Mouse (Mus musculus): Measurements from ENCODE around the gene Aen. TPM values are rescaled to one million over a fixed set of nuclear protein-coding genes. Genes with fewer than 3 reads are reported as not detected.

The Aen gene
- polyA plus RNA-seq (2015; fragmentation: Nextera tagmentation; extraction: Ambion mirVana): 35.6 and 40.6 TPM in 2 replicates

DNA sequence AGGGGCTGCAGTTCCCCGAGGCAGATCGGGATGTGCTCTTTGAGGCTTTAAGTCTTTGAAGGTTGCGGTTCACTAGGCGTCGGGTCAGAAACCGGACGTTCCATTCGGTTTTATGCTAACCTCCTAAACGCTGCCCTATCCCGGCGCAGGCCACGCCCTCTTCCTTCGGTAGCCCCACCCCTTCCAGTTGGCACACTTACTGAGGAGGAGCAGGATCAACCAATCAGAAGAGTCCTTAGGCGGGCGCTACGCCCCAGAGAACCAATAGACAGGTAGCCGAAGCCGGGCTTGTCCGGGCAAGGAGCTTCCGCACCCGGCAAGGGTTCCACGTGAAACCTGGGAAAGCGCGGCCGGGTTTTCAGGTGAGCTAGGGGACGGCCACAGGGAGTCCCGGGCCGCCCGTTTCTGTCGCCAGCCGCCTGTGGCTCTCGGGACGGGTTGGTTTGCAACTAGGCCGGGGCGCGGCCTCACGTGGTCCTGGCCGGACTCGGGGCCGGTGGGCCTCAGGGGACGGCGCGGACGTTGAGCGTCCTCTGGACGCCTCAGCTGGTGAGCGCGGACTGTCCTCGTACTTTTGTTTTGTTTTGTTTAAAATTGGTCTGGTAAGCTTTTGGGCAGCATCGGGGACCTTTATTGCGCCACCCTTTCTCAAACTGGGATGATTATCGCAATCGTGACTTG is at the start of gene Aen:
Gene Aen (plus strand): TSS at position 202 of the 681 bp plus-strand sequence.
- H3K4me2 ChIP-seq (replicated peaks): peak within 1 kb of the TSS; percentile 73
- peak within 1 kb of the TSS; percentile 78 for H3K4me3 ChIP-seq (replicated peaks)
- H3K36me3 ChIP-seq: peaks cover 2% of the 10 kb centered on the region; the same call in 1 of the 2 replicates
- WGBS: under 1% methylated on average over 53 of the region's 53 CpGs
- H3K9ac ChIP-seq: peak within 1 kb of the TSS; percentile 71
- H3K4me1 ChIP-seq (replicated peaks): peaks cover 8% of the 10 kb centered on the region
- H3K27ac ChIP-seq: no peak within 1 kb of the TSS
- H3K27me3 ChIP-seq (replicated peaks): no peaks in the 10 kb centered on the region; the same call in 1 of the 2 replicates
- peak; percentile 99 for ATAC-seq
- no peaks in the 10 kb centered on the region for H3K9me3 ChIP-seq

DNA sequence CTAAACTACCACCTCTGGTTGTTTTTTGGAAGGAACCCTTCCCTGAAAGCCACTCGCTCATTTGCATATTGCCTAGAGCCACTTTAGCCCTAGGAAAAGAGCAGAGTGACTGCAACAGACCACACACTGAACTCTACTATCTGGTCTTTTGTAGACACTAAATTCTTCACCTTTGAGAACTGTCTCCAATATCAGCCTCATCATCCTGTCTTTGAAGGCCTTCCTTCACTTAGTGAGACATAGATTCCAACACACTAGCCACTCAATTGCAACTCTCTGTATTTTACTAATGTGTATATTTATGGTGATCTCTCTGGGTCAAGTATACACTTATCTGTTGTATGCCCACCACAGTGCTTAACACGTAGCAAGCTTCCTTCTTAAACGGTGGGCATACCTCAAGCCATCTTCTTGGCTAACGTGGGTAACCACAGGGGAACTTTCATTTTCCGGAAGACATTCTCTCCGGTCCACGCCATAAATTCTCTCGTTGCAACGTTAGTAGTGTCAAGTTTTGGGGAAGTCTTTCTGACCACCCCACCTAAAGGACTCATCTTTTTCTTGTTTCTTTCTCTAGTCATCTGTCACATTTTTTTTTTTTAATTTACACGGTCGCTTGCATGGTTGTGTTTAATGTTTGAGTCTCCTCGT is 49.5 kb upstream of the Aen start:
- Histone ChIP-seq H3K9ac (peak overlapping the region; percentile 82), H3K27me3 (replicated peaks) (no peaks in the 10 kb centered on the region), H3K4me3 (replicated peaks) (peak overlapping the region; percentile 86), H3K9me3 (no peaks in the 10 kb centered on the region), H3K4me1 (replicated peaks) (0 out of 2 replicates have a peak, but pooled peaks cover 5% of the 10 kb centered on the region), H3K36me3 (peaks cover 17% of the 10 kb centered on the region), H3K4me2 (replicated peaks) (peak overlapping the region; percentile 58), H3K27ac (no peak overlapping the region)
- WGBS: 38% methylated on average over 12 of the region's 12 CpGs
- no peak for ATAC-seq

DNA sequence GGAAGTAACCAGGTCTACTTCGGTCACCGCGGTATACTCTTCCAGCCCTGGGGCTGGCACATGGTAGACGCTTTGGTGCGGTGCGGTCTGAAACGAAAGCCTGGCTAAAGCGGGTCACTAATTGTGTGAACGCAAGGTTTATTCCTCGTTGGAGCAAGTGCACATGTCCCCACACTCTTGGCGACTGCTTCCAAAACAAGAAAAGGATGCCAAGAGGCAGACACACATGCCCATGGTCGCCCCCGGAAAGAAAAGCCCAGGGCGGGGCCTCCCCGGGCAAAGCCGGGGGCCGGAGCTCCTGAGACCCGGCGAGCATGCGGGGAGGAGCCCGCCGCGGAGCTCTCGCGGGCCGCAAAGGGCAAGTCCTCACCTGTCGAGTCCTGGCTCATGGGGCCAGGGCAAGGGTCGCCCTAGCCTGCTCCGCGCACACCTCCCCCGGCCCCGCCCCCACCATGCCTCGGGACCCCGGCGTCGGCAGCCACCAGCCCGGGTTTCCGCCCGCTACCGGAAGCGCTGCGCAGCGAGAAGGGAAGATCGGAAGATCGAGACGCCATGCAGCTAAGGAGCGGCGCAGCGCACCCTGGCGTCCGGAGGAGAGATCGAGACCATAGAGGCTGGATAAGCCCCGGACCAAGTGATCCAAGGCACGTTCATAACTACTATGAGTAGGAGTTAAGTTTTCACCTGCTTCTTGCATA is 48.8 kb upstream of the Aen start, which contains the start of gene Det1:
Gene Det1 (minus strand): TSS at position 527 of the 698 bp plus-strand sequence.
- peaks cover 17% of the 10 kb centered on the region for H3K36me3 ChIP-seq

DNA sequence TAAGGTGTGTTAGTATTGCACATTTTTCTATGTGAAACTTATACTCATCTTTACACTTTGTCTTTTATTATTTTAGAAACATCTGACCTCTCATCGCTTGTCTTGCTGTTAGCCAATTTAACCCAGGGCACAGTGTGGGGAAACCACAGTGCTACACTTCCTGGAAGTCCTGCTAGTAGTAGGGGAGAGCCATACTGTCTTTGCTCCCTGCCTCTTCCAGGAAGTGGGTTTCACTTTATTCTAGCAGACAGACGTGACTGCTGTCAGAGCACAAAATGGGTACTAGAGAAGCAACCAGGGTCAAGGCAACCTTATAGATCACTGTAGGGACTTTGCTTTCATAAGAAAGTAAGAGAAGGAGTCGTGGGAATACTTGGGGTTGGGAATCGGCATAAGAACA is 41.6 kb upstream of the Aen start:
- WGBS: 61% methylated on average over 4 of the region's 4 CpGs
- H3K36me3 ChIP-seq: no peaks in the 10 kb centered on the region
- H3K27ac ChIP-seq: no peak overlapping the region
- no peak for ATAC-seq
- H3K4me2 ChIP-seq (replicated peaks): no peak overlapping the region
- H3K27me3 ChIP-seq (replicated peaks): no peaks in the 10 kb centered on the region
- no peaks in the 10 kb centered on the region for H3K4me1 ChIP-seq (replicated peaks)
- H3K4me3 ChIP-seq (replicated peaks): no peak overlapping the region
- no peak overlapping the region for H3K9ac ChIP-seq
- no peaks in the 10 kb centered on the region for H3K9me3 ChIP-seq

More for the DNA sequence above, 48.8 kb upstream of the Aen start, which contains the start of gene Det1:
- ATAC-seq: peak; percentile 97
- H3K4me1 ChIP-seq (replicated peaks): 0 out of 2 replicates have a peak, but pooled peaks cover 5% of the 10 kb centered on the region
- H3K9ac ChIP-seq: peak within 1 kb of the TSS; percentile 82
- under 1% methylated on average over 54 of the region's 54 CpGs for WGBS
- peak within 1 kb of the TSS; percentile 86 for H3K4me3 ChIP-seq (replicated peaks)
- no peaks in the 10 kb centered on the region for H3K27me3 ChIP-seq (replicated peaks)
- no peaks in the 10 kb centered on the region for H3K9me3 ChIP-seq
- peak within 1 kb of the TSS; percentile 79 for H3K27ac ChIP-seq
- peak within 1 kb of the TSS; percentile 58 for H3K4me2 ChIP-seq (replicated peaks)

DNA sequence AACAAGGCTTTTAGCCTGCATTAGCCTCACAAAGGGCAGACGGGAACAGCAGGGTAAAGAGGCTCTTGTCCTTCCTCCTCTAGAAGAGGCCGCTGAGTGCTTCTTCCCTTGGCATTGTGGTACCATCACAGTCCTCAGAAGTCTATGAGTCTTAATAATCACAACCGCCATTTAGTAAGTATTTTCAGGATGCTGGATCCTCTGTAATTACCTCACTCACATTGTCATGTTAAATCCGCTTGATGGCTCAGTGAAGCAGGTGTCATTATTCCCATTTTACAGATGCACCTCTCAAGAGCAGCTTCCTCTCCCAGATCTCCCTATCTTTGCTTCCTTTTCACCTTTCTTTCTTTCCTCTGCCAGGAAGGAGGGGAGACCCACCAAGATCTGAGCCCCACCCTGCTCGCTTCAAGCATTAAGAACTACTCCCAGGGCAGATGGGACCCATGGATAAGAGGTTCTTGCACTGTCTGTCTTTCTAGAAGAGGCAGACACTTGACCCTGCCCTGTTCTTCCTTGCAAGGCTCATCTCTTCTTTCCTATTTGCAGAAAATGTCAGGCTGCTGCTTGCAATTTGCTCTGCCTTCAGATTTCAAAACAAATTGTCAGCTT is 40.5 kb upstream of the Aen start:
- no peak overlapping the region for H3K4me3 ChIP-seq (replicated peaks)
- 64% methylated on average over 5 of the region's 5 CpGs for WGBS
- no peak overlapping the region for H3K27ac ChIP-seq
- ATAC-seq: no peak
- H3K9ac ChIP-seq: no peak overlapping the region
- no peaks in the 10 kb centered on the region for H3K4me1 ChIP-seq (replicated peaks)
- no peaks in the 10 kb centered on the region for H3K9me3 ChIP-seq
- H3K4me2 ChIP-seq (replicated peaks): no peak overlapping the region
- no peaks in the 10 kb centered on the region for H3K36me3 ChIP-seq
- H3K27me3 ChIP-seq (replicated peaks): no peaks in the 10 kb centered on the region

DNA sequence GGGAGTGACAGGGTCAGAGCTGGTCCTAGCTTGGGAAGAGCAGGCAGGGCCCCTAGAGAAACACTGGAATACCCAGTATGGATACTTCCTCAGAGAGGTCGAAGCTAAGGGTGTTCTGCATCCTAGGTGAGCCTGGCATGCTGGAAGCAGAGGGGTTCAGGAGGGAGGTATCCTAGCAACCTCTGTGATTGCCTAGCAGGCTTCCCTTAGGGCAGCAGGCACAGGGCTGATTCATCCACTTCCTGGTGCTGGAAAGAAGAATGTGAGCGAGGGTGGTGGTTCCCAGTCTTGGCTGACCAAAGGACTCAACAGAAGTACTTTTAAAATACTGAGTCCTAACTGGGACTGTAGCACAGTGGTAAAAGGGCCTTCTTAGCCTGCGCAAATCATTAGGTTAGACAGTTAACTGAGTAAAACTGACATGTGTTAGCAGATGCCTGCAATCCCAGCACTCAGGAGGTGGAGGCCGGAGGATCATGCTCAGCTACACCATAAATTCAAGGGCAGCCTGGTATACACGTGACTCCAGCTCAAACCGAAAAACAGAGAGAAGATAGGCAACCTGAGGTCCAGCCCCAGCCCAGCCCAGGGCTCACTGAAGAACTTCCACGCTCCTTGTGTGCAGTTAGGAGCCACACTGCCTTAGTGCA is 31.7 kb upstream of the Aen start:
- Histone ChIP-seq H3K4me1 (replicated peaks) (peaks cover 11% of the 10 kb centered on the region; the same call in 1 of the 2 replicates), H3K27me3 (replicated peaks) (no peaks in the 10 kb centered on the region), H3K4me3 (replicated peaks) (no peak overlapping the region), H3K36me3 (no peaks in the 10 kb centered on the region), H3K9me3 (no peaks in the 10 kb centered on the region), H3K4me2 (replicated peaks) (no peak overlapping the region), H3K9ac (no peak overlapping the region), H3K27ac (peak overlapping the region; percentile 67)
- 47% methylated on average over 7 of the region's 7 CpGs for WGBS
- ATAC-seq: peak; percentile 70

DNA sequence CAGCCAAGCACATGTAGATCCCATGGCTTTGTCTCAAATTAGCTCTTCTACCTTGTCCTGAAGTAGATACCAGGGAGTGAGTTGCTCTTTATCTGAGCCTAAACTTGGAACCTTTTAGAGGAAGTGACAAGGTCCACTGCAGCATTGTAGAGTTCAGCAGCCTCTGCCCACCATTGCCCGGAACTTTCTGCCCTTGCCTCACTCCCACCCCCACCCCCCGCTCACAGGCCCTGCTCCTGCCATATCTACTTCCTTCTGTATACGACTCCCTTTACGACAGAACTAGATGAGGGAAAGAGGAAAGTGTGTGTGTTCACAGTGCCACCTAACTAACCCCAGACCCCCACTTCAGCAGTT is 31.2 kb upstream of the Aen start:
- no peak overlapping the region for H3K9ac ChIP-seq
- peak; percentile 61 for ATAC-seq
- 37% methylated on average over 4 of the region's 4 CpGs for WGBS
- H3K4me3 ChIP-seq (replicated peaks): no peak overlapping the region
- no peaks in the 10 kb centered on the region for H3K9me3 ChIP-seq
- no peaks in the 10 kb centered on the region for H3K36me3 ChIP-seq
- H3K27me3 ChIP-seq (replicated peaks): no peaks in the 10 kb centered on the region
- no peak overlapping the region for H3K4me2 ChIP-seq (replicated peaks)
- peaks cover 11% of the 10 kb centered on the region; the same call in 1 of the 2 replicates for H3K4me1 ChIP-seq (replicated peaks)
- H3K27ac ChIP-seq: peak overlapping the region; percentile 67

DNA sequence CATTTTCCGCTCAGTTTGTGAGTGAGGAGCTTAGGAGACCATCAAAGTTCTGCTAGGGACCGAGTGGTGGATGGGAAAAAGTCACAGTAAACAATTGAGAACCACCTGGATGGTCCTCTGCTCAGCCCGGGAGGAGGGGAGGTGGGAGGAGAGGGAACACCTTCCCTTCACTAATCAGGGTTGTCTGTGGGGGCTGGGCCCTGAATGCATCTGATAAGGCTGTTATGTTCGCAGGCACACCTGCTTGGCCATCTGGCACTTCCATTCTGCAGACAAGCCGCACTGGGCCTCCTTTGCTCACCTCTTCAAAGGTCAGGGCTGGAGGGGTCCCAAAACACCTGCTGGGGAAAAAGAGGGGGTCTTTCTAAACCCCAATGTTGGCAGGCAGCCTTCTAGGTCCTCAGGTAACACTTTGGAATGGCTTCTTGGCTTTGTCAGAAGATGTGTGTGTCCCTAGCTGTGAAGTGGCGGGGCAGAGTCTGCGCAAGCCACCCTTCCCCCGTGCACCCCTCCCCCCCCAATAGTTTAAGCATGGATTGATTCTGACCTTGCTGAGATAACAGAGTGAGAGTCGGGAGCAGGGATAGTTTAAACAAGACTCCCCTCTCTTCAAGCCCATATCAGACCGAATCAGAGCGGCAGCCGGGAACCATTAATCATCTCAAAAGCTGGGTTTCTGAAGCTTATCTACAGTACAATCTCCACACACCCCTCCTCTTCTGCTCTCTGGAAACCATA is 30.3 kb upstream of the Aen start:
- Histone ChIP-seq H3K4me1 (replicated peaks) (peaks cover 11% of the 10 kb centered on the region; the same call in 1 of the 2 replicates), H3K9ac (no peak overlapping the region), H3K36me3 (no peaks in the 10 kb centered on the region), H3K4me2 (replicated peaks) (no peak overlapping the region; the same call in 1 of the 2 replicates), H3K9me3 (no peaks in the 10 kb centered on the region), H3K27me3 (replicated peaks) (no peaks in the 10 kb centered on the region), H3K27ac (no peak overlapping the region), H3K4me3 (replicated peaks) (no peak overlapping the region)
- ATAC-seq: peak; percentile 64
- 40% methylated on average over 12 of the region's 12 CpGs for WGBS

DNA sequence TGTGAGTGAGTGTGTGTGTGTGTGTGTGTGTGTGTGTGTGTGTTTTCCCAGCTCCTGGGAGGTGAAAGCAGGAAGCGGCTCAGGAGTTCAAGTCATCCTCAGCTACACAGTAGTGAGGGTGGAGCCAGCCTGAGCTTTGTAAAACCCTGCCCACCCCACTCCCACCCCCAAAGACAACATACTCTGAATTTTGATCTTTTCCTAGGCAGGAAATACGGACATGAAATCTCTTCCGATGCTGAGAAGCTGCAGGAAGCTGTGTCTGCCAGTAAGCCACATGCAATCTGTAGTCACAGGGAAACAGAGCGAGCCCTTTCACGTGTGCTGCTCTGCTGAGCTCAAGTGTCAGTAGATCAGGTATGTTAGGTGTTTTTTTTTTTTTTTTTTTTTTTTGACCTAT is 26.9 kb upstream of the Aen start:
- no peak for ATAC-seq

DNA sequence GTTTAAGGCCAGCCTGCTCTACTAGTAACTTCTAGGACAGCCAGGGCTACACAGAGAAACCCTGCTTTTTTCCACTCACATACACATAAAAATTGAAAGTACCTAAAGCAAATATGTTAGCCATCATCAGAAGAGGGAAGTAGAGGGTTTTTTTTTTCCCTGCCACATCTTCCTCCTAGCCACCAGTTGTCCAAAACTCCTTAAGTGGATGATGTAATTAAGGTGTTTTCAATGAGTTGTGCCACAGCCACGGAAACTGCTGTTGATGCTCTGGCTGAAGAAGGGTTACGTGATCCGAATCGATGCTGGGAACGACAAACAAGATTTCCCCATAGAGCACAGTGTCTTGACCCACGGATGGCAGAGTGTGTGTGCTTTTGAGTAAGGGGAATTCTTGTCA is 23.3 kb upstream of the Aen start:
- no peak for ATAC-seq
- Histone ChIP-seq H3K36me3 (no peaks in the 10 kb centered on the region), H3K9ac (no peak overlapping the region), H3K4me3 (replicated peaks) (no peak overlapping the region), H3K27ac (no peak overlapping the region), H3K9me3 (no peaks in the 10 kb centered on the region), H3K27me3 (replicated peaks) (no peaks in the 10 kb centered on the region), H3K4me1 (replicated peaks) (no peaks in the 10 kb centered on the region), H3K4me2 (replicated peaks) (no peak overlapping the region)
- WGBS: 81% methylated on average over 6 of the region's 6 CpGs

More for the DNA sequence above, 26.9 kb upstream of the Aen start:
- Histone ChIP-seq H3K4me2 (replicated peaks) (no peak overlapping the region), H3K27me3 (replicated peaks) (no peaks in the 10 kb centered on the region), H3K9ac (no peak overlapping the region), H3K9me3 (no peaks in the 10 kb centered on the region), H3K4me1 (replicated peaks) (peaks cover 11% of the 10 kb centered on the region; the same call in 1 of the 2 replicates), H3K36me3 (no peaks in the 10 kb centered on the region), H3K4me3 (replicated peaks) (no peak overlapping the region), H3K27ac (no peak overlapping the region)
- WGBS: 62% methylated on average over 5 of the region's 5 CpGs

DNA sequence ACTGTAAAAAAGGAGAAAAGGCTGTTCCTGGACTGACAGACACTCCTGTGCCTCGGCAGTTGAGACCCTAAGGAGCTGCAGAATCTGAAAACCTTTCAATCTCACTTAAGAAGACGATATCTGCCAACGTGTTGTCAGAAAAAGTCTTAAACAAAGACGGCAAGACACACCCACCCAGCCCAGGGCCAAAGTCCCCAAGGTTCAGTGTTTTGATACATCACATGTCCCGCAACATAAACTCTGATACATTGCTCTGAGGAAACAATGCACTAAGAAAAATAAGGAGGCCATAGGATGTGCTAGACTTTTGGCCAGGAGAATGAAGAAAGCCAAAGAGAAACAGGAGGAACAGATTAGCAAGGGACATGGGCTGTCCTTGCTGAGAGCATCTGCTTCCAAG is 22.8 kb upstream of the Aen start:
- Histone ChIP-seq H3K36me3 (no peaks in the 10 kb centered on the region), H3K4me3 (replicated peaks) (no peak overlapping the region), H3K4me1 (replicated peaks) (no peaks in the 10 kb centered on the region), H3K9ac (no peak overlapping the region), H3K27ac (no peak overlapping the region), H3K9me3 (no peaks in the 10 kb centered on the region), H3K27me3 (replicated peaks) (no peaks in the 10 kb centered on the region), H3K4me2 (replicated peaks) (no peak overlapping the region)
- 49% methylated on average over 5 of the region's 5 CpGs for WGBS
- ATAC-seq: peak; percentile 89
